Mouse (Mus musculus): ENCODE data around the gene Mzt1. TPM values are rescaled to one million over a fixed set of nuclear protein-coding genes. Genes with fewer than 3 reads are reported as not detected.
A peak's percentile ranks its signal among the peaks of the same experiment; 100 is the strongest.
"Not testable (repeated sequence)": the region's sequence is repeated elsewhere in the genome, so short reads cannot be mapped to it uniquely, and the experiment has no call there.

Gene Mzt1
- polyA plus RNA-seq, 1 experiment from 2014 or later, result 106 TPM

DNA sequence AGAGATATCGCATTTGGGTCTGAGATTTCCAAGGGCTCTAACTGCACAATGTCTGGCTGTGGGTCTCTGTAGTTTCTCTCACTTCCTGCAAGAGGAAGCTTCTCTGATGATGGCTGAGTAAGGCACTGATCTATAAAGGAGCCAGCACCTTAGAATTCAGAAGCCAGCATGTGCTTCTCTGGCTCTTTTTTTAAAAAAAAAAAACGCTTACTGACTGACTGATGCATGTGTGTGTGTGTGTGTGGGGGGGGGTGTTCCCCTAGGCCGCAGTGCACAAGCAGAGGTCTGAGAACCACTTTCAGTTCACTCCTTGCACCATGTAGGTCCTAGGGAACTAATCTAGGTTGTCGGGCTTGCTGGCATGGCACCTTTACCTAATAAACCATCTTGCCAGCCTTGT is 4.5 kb downstream of the Mzt1 start:
- Histone ChIP-seq H3K4me3 (no peak overlapping the region), H3K9ac (no peak overlapping the region), H3K4me2 (replicated peaks) (no peak overlapping the region), H3K9me3 (no peaks in the 10 kb centered on the region), H3K27ac (no peak overlapping the region), H3K36me3 (peaks cover 10% of the 10 kb centered on the region), H3K27me3 (no peaks in the 10 kb centered on the region), H3K4me1 (peaks cover 16% of the 10 kb centered on the region)
- no peak for ATAC-seq (ENCODE audit: insufficient number of reproducible peaks, insufficient read depth, low FRiP score, low TSS enrichment)
- WGBS, result 77% methylated on average over 4 of the region's 4 CpGs

DNA sequence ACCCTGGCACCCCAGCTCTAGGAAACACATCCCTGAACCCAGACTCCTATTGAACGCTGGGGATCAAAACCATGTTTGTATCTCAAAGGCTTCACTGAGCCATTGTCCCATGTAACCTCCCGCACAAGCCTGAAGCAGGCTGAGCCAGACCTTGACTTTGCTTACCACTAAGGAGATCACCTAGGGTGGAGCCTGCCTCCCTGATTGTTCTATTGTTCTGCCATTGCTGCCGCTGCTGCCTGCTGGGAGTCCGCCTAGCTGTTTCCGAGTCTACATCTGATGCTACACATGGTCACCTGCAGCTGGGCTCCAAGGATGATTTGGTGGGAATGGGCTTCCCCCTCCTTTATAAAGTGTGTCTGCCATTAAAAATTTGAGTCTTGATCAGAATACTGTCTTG is 6.6 kb downstream of the Mzt1 start:
- not testable (repeated sequence) for H3K4me3 ChIP-seq; ATAC-seq (ENCODE audit: insufficient number of reproducible peaks, insufficient read depth, low FRiP score, low TSS enrichment); H3K4me1 ChIP-seq; H3K9ac ChIP-seq; H3K27me3 ChIP-seq; H3K27ac ChIP-seq; H3K9me3 ChIP-seq; H3K4me2 ChIP-seq (replicated peaks)
- H3K36me3 ChIP-seq, result peaks cover 13% of the 10 kb centered on the region
- WGBS, result 78% methylated on average over 5 of the region's 5 CpGs

DNA sequence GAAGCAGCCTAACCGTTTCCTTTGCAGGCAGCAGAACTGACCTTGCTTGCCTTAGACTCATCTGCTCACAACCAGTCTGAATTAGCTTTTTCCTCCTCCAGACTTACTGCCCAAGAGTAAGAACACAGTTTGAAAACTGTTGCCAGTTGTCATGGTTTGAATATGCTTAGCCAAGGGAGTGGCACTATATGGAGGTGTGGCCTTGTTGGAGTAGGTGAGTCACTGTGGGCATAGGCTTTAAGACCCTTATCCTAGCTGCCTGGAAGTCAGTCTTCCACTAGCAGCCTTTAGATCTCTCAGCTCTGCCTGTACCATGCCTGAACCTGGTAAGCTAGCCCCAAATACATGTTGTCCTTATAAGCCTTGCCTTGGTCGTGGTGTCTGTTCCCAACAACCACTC is 8.2 kb downstream of the Mzt1 start:
- Histone ChIP-seq H3K36me3 (peaks cover 17% of the 10 kb centered on the region), H3K27ac (no peak overlapping the region)
- ATAC-seq (ENCODE audit: insufficient number of reproducible peaks, insufficient read depth, low FRiP score, low TSS enrichment), result no peak

DNA sequence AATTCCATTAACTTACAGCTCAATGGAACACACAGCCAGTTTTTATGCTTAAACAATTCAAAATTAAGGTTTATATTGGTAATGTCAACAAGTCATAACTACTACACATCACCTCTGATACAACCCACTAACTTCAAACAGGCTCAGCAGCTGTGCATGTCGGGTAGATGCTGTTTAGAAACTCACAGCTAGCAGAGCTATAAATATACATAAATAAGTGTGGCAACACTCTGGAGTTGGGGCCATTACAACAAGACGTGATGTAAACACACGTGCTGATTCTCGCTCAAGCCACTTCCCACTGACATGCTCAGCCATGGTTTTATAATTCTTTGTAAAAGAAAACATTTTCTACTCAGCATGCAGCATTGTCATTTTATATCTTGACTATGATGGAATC is 9.9 kb downstream of the Mzt1 start:
- H3K9ac ChIP-seq, result no peak overlapping the region
- no peaks in the 10 kb centered on the region for H3K27me3 ChIP-seq
- 85% methylated on average over 4 of the region's 4 CpGs for WGBS
- H3K27ac ChIP-seq, result no peak overlapping the region
- no peaks in the 10 kb centered on the region for H3K4me1 ChIP-seq
- H3K9me3 ChIP-seq, result no peaks in the 10 kb centered on the region
- H3K36me3 ChIP-seq, result peaks cover 17% of the 10 kb centered on the region
- H3K4me2 ChIP-seq (replicated peaks), result no peak overlapping the region
- no peak overlapping the region for H3K4me3 ChIP-seq
- no peak for ATAC-seq (ENCODE audit: insufficient number of reproducible peaks, insufficient read depth, low FRiP score, low TSS enrichment)

More for the DNA sequence above, 8.2 kb downstream of the Mzt1 start:
- whole genome bisulfite sequencing, result 90% methylated on average over 2 of the region's 2 CpGs
- no peaks in the 10 kb centered on the region for H3K4me1 ChIP-seq
- no peak overlapping the region for H3K9ac ChIP-seq
- no peak overlapping the region for H3K4me2 ChIP-seq (replicated peaks)
- H3K4me3 ChIP-seq, result no peak overlapping the region
- no peaks in the 10 kb centered on the region for H3K27me3 ChIP-seq
- H3K9me3 ChIP-seq, result no peaks in the 10 kb centered on the region

DNA sequence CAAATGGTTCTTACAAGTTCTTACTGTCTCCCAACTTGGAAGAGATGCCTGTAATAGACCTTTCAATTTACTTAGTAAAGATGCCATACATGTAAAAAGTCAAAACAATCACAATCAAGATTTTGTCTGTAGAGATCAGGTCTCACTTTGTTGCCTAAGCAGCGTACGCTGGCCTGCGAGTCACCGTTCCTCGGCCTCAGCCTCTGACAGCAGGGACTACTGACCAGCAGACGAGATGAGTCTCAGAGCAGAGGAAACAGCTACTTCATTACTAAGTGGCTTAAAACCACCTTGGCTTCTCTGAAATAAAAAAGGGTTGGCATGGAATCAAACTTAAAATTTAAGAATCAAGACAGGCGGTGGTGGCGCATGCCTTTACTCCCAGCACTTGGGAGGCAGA is 11.1 kb downstream of the Mzt1 start:
- not testable (repeated sequence) for H3K4me3 ChIP-seq; H3K27ac ChIP-seq; H3K27me3 ChIP-seq; H3K9ac ChIP-seq; H3K9me3 ChIP-seq; H3K4me2 ChIP-seq (replicated peaks); ATAC-seq (ENCODE audit: insufficient number of reproducible peaks, insufficient read depth, low FRiP score, low TSS enrichment); H3K4me1 ChIP-seq
- H3K36me3 ChIP-seq, result peaks cover 17% of the 10 kb centered on the region
- WGBS, result 91% methylated on average over 8 of the region's 8 CpGs

DNA sequence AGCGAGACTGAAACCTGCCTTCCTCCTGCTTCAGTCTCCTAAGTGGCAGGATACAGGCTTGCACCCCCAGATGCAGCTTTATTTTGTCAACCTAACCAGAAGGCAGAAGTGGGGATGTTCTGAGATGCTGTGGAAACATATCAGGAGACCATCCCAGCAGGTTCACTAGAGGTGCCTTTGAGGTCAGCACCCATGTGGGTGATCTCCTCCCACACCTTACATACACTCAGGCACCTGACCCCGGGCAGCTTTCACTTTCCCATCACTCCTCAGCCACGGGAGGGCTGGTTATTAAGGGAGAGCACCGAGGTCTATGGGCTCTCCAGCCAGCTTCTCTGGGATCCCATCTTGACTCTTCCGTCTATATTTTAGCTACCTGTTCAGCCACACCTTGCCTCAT is 13.3 kb downstream of the Mzt1 start:
- no peak overlapping the region for H3K4me3 ChIP-seq

DNA sequence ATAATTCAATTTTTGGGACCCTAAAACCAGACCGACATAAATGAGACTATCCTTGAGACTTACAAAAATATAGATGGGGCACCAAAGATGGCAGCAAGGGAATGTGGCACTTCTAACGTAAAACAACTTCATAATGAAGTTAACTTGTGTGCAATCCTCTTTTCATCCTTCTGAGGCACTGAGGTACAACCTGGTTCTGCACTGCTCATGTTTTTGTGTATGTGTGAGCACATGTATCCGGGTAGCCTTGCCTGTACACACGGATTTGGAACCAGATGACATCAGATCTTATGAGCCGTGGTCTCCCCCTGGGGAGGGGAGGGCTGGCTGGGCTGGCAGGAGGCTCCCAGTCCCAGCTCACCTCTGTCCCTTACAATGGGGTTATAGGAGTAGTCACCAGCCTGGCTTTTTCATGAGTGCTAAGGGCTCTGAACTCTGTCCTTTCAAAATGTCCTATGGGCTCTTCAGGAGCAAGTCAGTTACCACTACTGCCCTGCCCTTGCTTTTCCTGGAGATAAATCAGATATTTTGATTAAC is 14.5 kb downstream of the Mzt1 start:
- no peak overlapping the region for H3K27ac ChIP-seq
- peak; percentile 41; the same call in 1 of the 2 replicates for ATAC-seq (ENCODE audit: insufficient number of reproducible peaks, insufficient read depth, low FRiP score, low TSS enrichment)
- no peaks in the 10 kb centered on the region for H3K4me1 ChIP-seq
- peaks cover 7% of the 10 kb centered on the region; the same call in 1 of the 2 replicates for H3K36me3 ChIP-seq
- H3K9me3 ChIP-seq, result no peaks in the 10 kb centered on the region
- H3K4me3 ChIP-seq, result no peak overlapping the region
- H3K27me3 ChIP-seq, result no peaks in the 10 kb centered on the region
- 86% methylated on average over 5 of the region's 5 CpGs for WGBS
- H3K4me2 ChIP-seq (replicated peaks), result no peak overlapping the region
- no peak overlapping the region for H3K9ac ChIP-seq

More for the DNA sequence above, 13.3 kb downstream of the Mzt1 start:
- H3K27me3 ChIP-seq, result no peaks in the 10 kb centered on the region
- WGBS, result 82% methylated on average over 5 of the region's 5 CpGs
- no peak overlapping the region for H3K9ac ChIP-seq
- H3K4me2 ChIP-seq (replicated peaks), result no peak overlapping the region
- H3K9me3 ChIP-seq, result no peaks in the 10 kb centered on the region
- peaks cover 7% of the 10 kb centered on the region; the same call in 1 of the 2 replicates for H3K36me3 ChIP-seq
- H3K27ac ChIP-seq, result no peak overlapping the region
- H3K4me1 ChIP-seq, result no peaks in the 10 kb centered on the region
- no peak for ATAC-seq (ENCODE audit: insufficient number of reproducible peaks, insufficient read depth, low FRiP score, low TSS enrichment)

DNA sequence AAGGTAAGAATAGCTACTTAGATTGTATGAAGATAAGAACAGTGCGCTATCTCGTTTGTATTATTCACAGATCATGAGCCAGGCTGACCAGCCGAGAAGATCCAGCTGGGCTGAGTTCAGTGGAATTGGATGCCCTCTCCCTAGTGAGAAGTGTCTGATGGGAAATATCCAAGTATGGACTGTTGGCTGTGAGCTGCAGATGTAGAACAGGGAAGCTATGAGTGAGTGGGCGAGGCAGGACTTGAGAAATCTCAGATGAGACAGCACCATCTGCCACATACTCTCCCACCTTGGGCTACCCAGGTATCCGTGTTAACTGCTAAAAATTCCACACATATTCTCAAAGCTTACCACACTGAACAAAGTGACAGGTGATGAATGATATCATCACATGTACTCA is 15.9 kb downstream of the Mzt1 start:
- no peak for ATAC-seq (ENCODE audit: insufficient number of reproducible peaks, insufficient read depth, low FRiP score, low TSS enrichment)
- Histone ChIP-seq H3K27me3 (no peaks in the 10 kb centered on the region), H3K9me3 (no peaks in the 10 kb centered on the region), H3K27ac (no peak overlapping the region), H3K9ac (no peak overlapping the region), H3K36me3 (peaks cover 4% of the 10 kb centered on the region; the same call in 1 of the 2 replicates), H3K4me1 (no peaks in the 10 kb centered on the region), H3K4me3 (no peak overlapping the region), H3K4me2 (replicated peaks) (no peak overlapping the region)
- WGBS, result 73% methylated on average over 5 of the region's 5 CpGs

DNA sequence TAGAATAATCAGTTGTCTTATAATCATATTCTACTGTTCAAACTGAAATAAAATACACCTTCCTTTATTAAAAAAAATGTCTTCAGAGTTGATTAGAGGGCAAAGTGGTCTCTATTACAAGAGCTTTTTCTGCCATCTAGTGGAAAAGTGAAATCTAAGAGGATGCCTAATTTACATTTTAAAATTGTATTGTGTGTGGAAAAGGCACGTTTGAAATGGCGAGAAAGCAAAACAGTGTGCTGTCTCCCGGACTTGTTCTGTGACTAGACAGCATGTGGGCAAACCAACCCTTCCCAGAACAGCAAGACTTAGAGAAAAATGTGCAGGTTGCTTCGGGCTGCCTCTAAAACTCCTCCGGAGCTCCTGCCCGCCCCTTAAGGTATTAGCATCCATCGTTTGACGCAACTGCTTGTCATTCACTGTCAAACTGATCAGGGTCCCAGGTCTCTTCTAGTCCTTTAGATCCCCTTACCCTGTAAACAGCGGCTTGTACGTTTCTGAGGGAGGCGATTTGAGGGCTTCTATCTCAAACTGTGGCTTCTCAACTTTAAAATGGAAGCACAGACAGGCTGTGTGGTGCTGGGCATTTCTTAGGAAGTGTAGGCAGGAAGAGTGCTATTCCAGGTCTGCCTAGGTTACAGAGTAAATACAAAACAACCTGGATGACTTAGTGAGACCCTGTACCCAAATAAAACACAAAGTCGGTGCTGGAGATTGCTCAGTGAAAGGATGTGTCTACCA is 23.4 kb downstream of the Mzt1 start:
- no peak for ATAC-seq (ENCODE audit: insufficient number of reproducible peaks, insufficient read depth, low FRiP score, low TSS enrichment)
- Histone ChIP-seq H3K27me3 (no peaks in the 10 kb centered on the region), H3K4me2 (replicated peaks) (peak overlapping the region; percentile 42), H3K9ac (no peak overlapping the region), H3K4me1 (no peaks in the 10 kb centered on the region), H3K9me3 (no peaks in the 10 kb centered on the region), H3K27ac (no peak overlapping the region), H3K4me3 (peak overlapping the region; percentile 23; the same call in 1 of the 2 replicates), H3K36me3 (no peaks in the 10 kb centered on the region)
- WGBS, result 51% methylated on average over 12 of the region's 12 CpGs

DNA sequence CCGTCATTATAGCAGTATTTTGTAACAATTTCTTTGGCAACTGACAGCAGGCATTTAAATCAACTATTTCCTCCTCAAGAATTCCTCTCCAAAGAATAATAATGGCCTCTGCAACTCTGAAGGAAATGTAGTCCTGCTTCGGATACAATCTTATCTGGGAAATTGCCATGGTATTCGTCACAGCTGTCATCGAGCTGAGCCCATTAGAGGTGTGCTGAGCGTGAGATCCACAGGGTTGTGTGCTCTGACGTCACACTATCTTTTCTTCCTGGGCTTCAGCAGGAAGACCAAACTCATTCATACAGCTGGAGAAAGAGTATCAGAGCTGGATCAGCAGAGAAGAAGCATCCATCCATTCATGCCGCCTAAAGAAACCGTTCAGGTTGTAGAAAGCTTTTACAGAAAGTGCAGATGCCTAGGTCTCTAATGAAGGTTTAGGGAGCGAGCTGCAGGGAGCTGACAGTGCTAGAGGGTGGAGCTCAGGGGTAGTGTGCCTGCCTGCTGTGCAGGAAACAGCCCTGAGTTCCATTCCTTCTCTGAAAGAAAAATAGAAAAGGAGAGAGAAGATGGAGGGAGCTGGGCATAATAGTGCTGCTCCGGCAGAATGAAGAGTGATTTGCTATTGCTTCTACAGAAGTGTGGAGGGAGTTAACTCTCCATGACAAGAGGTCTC is 26.7 kb downstream of the Mzt1 start:
- Histone ChIP-seq H3K27ac (no peak overlapping the region), H3K9me3 (no peaks in the 10 kb centered on the region), H3K4me2 (replicated peaks) (no peak overlapping the region), H3K4me3 (no peak overlapping the region), H3K4me1 (no peaks in the 10 kb centered on the region), H3K9ac (no peak overlapping the region), H3K27me3 (no peaks in the 10 kb centered on the region), H3K36me3 (no peaks in the 10 kb centered on the region)
- 54% methylated on average over 10 of the region's 10 CpGs for WGBS
- ATAC-seq (ENCODE audit: insufficient number of reproducible peaks, insufficient read depth, low FRiP score, low TSS enrichment), result no peak

DNA sequence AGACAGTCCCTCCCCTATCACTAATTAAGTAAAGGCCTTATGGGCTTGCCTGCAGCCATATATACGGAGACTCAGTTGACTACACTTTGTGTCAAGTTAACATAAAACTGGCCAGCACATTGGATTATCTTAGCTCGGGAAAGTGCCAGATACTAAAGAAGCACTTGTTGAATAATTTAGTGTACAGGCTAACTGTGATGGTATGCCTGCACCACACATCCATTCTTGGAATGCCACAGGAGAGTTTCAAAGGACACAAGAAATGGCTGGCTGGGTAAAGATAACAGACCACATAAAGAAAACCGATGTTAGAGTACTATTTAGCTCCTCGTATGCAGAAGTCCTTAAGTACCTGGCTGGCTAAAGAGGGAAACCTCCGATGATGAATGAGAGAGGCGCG is 27.2 kb downstream of the Mzt1 start:
- no peak overlapping the region for H3K27ac ChIP-seq
- no peaks in the 10 kb centered on the region for H3K9me3 ChIP-seq
- H3K9ac ChIP-seq, result no peak overlapping the region
- H3K36me3 ChIP-seq, result no peaks in the 10 kb centered on the region
- no peak overlapping the region for H3K4me2 ChIP-seq (replicated peaks)
- ATAC-seq (ENCODE audit: insufficient number of reproducible peaks, insufficient read depth, low FRiP score, low TSS enrichment), result no peak
- 82% methylated on average over 7 of the region's 7 CpGs for WGBS
- no peak overlapping the region for H3K4me3 ChIP-seq
- H3K4me1 ChIP-seq, result no peaks in the 10 kb centered on the region
- H3K27me3 ChIP-seq, result no peaks in the 10 kb centered on the region

DNA sequence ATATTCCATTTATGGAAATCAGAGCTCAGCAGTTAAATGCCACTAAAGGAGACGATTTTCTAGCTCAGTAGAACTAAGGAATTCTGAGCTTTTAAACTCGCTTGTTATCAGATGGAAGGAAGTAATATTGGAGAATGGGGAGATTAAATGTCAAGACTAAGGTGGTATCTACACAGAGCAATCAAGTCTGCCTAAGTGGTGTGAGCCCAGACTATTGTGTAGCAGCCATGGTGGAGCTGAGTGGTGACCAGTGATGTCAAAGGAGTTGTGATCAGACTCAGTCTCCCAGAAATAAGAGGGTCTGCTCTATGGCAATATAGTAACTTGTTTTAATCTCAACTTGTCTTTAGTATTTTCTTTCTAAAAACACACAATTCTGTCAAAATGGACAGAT is 35.0 kb downstream of the Mzt1 start:
- Histone ChIP-seq H3K9ac (no peak overlapping the region), H3K36me3 (no peaks in the 10 kb centered on the region), H3K9me3 (no peaks in the 10 kb centered on the region), H3K4me3 (no peak overlapping the region), H3K27me3 (no peaks in the 10 kb centered on the region), H3K4me2 (replicated peaks) (no peak overlapping the region), H3K4me1 (no peaks in the 10 kb centered on the region), H3K27ac (no peak overlapping the region)
- no peak for ATAC-seq (ENCODE audit: insufficient number of reproducible peaks, insufficient read depth, low FRiP score, low TSS enrichment)
- 55% methylated on average over 2 of the region's 2 CpGs for WGBS
